Mouse (Mus musculus): ENCODE measurements around the gene Mospd2.

Gene Mospd2

DNA sequence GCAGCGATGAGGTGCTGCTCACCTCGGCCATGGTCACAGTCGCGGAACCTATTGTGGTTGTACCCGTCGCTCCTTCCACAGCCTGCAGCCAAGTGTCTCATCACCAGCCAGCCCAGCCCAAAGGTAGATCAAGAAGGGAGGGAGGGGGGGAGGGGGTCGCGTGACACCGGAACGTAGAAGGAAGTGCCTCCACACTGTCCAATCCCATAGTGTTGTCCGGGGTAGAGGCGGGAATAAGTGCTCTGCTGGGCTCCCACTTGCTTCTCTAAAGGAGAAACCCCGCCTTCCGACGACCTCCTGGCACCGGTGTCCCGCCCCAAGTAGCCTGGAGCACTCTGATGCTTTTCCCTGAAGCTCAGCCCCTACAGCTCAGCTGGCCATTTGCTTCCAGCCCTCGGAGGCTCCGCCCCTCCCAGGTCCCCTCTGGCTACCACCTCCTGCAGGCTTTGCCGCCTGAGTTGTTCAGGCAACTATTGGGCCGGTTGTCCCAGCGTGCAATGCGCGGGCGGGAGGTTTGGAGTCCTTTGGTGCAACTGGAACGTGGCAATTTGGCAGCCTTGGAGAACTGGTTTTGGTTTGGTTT, at the start of gene Mospd2, which contains the start of gene Fancb:
Gene Mospd2 (minus strand): TSS at position 183 of the 583 bp plus-strand sequence.
Gene Fancb (plus strand): TSS at position 400 of the 583 bp plus-strand sequence.
- DNase-seq (ENCODE audit: low spot score): peak; percentile 67

DNA sequence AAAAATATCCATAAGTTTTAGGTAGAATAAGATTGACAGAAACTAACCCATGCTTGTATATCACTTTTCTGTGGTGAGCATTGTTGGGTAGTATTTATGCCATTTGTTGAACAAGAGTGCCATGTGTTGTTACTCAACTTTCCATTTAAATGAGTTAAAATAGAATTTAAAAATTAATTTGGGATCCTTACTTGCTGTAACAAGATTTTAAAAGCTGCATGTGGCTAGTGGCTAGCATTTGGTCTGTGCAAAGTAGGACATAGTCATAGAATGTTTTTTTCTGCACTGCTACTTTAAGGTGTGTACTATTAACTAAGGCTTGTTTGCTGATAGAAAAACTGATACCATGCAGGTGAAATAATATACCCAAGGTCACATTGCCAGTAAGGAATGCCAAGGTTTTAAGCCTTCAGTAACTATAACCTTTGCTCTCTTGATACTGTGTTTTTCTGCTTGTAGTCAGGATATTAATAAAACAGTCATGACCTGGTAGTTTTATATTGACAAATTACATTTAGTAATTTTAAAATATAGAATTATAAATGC, 24.7 kb upstream of the Mospd2 start, which contains the start of gene Gm17604:
Gene Gm17604 (minus strand): TSS at position 51 of the 546 bp plus-strand sequence.
- no peak for DNase-seq (ENCODE audit: low spot score)

DNA sequence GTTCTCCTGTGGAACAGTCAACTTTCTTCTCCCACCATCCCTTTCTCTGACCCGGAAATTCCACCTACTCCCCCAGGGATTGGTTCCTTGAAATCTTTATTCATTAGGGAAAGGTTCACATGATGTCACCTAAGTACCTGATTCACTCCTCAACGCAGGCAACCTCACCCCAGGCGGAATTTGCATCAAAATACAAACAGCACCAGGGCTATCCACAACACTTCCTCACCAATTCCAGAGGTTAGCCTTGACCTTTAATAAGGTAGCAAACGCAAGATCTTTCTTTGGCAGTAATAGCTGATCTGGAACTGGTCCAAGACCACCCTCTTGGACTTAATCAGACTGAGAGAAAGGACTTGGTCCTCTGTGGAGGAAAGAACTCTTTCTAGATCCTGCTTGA, 23.0 kb upstream of the Mospd2 start:
- DNase-seq (ENCODE audit: low spot score): no peak

DNA sequence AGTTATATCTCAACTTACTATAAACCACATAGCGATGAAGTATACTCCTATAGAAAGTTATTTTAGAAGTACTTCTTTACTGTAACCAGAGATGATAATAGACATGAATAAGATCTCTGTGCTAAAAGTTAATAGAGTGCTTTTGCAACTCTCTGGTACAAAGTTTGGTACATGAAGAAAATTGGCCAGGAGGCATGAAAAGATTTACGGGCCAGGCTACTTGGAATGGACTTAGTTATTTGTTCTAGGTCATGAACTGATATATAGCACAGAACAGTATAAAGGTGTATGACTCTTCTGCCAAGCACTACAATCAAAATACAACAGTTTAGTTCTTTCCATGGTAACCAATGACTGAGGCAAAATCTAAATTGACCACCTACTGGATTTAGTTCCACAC, 1.3 kb downstream of the Mospd2 start:
- DNase-seq (ENCODE audit: low spot score): no peak

DNA sequence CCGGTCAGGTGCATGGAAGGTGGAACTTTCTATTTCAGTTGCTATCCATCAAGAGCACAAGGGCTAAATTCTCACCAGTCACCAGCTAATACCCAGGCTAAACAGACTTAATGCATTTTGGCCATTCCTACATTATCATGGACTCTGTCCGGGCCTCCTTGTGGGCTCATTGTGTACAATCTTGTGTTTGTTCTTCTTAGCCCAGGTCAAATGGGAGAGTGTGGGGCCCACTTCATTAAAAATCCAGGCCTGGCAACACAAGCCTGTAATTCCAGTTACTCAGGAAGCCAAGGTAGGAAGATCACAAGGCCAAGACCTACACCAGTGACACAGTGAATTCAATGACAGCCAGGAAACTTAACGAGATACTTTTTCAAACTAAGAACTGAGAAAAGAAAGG, 9.0 kb downstream of the Mospd2 start:
- DNase-seq (ENCODE audit: low spot score): no peak

DNA sequence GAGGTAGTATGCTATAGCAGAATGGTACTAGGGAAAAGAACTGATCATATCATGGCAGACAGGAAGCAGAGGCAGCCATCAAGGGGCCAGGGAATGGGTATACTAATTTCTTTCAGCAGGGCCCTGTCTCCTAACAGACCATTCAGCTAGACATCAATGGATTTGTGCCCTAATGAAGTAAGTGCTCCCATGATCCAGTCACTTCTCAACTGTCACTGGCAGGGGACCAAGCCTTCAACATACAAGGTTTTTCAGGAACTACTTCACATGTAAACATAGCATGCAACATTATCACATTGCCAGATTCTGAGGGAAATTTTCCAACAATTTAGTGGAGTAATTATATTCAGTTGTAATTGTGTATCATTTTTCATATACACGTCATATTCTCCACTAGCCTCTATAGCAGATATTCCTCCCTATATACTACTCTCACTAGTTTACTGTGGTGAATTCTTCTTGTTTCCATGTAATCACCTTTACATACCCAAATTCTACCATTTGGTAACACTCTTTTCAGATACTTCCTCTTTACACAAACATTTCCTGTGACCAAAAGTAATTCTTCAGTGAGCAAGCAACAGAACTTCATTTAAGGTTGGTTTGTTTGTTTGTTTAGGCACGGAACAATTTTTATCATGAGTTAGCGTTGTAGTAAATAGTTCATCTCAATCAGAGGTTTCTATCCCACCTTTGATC, 14.3 kb downstream of the Mospd2 start:
- DNase-seq (ENCODE audit: low spot score): no peak

DNA sequence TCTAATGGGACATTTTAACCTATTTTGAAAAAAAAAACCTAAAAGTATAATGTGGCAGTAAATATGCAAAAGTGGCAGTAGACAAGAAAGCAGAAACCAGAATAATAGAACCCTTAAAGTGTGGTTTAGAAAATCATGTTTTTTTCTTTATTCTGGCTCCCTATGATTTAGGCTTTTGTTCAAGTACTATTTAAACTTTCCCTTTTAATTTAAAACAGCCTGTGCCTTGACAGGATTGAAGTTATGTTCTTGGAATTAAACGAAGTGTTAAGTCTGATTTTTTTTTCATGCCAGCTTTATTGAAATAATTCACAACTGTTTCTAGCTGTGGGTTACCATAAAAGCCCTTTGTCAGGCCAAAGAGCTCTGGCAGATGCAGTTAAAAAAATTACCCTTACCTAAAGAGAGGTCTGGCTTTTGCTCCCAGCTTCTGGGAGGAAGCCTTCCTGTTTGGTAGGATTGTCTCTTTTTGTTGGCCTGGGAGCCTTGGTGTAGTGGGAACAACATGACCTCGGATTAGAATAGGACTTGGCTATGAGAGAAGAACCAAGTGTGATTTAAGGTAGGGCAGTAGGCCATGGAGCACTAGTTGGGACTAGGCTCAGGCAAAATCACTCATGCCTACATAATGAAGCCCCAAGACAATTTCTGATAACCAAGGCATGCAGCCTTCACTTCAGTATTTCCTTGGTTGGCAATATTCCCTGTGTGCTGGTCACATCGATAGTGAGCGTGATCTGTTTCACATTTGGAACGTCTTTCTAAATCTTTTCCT, 27.4 kb downstream of the Mospd2 start:
- DNase-seq (ENCODE audit: low spot score): no peak

DNA sequence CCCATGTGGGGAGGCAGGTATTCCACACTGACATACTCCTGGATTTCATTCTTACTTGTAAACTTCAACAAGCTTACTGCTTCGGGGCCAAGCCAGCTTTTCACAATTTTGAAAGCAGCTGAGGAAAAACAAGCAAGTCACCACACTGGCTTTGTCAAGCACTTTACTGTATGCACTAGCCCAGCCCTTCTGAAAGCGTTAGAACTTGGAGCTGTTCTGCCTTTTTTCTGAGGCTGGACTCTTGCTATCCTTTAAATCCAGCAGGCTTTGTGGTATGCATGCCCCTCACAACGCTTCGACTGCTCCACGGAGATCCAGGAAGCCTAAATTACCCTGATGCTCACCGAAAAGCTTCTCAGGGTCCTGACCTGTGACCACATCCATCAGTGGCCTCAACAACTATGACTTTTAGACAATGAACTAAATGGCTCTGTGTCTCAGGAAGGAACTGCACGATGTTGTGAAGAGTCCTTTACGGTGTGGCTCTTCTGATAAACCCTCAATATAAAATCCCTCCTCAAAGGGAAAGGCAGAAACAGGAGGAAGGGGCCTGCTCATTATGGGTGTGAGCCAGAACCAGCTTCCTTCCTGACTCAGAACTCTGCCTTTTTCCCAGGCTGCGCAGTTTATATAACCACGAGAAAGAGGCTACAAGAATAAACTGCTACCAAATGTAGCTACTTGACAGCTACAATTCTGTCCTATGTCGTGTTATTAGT, 28.2 kb downstream of the Mospd2 start:
- DNase-seq (ENCODE audit: low spot score): no peak

DNA sequence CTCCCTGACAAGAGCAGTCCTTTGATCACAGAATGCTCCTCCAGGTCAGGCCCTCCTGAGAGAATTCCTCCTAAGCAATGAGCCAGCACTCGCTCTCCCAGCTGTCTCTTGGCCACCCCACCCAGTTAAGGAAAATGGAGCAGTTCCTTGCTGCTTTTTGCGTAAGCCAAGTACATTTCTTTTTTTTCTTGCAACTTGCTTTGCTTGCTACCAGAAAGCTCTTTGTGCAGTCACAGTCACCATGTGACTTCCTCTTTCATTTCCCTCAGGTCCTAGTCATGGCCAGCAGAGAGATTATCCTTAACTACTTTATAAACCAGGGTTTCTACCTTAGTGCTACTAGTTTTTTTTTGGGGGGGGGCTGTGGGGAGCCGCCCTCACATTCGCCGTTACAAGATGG, 38.6 kb downstream of the Mospd2 start:
- no peak for DNase-seq (ENCODE audit: low spot score)

DNA sequence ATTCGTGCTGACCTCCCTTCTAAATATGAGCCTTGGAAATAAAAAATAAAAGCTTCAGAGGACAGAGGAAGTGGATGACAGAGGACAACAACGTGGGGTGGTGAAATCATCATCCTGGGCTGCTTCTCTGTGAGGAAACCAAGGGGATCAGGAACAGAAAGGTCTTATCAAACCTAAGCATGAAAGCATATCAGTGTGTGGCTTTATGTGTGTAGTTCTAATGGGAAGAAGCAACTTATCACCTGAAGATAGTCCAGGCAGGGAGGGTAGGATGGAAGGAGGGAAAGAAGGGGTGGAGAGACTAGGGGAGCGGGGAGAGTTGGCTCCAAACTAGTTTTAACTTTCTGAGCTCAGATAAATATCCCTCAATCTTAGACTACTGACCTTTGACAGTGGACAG, 67.2 kb downstream of the Mospd2 start:
- DNase-seq (ENCODE audit: low spot score): no peak

DNA sequence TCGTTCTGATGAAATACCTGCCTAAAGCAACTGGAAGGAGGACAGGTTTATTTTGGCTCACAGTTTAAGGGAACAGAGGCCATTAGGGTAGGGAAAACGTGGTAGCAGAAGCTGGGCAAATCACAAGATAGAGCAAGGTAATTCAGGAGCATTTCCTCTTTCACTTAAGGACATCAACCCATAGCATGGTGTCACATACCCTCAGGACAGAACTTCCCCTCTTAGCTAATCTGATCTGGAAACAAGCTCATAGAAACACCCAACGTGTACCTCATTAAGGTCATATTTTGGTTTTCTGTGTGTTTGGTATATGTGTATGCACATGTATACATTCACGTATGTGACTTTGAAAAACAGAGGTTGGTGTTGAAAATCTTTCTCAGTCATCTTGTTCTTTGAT, 68.0 kb downstream of the Mospd2 start:
- no peak for DNase-seq (ENCODE audit: low spot score)

DNA sequence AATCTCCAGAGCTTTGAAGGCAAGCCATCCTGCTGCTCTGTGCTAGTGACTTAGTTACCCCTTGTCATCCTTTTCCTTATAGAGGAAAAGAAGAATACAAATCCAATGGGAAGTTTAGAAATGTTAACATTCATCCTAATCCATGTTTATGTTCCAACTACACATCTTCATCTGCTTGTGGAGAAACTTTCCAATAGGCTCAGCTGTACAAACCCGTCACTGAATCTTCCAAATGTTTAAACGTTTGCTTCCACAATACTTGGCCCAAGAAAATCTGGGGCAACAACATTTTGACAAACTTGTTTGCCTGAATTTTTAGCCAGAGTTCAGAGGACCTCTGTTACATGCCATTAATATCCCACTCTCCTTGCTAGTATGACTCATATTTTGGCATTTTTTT, 78.3 kb downstream of the Mospd2 start:
- no peak for DNase-seq (ENCODE audit: low spot score)

DNA sequence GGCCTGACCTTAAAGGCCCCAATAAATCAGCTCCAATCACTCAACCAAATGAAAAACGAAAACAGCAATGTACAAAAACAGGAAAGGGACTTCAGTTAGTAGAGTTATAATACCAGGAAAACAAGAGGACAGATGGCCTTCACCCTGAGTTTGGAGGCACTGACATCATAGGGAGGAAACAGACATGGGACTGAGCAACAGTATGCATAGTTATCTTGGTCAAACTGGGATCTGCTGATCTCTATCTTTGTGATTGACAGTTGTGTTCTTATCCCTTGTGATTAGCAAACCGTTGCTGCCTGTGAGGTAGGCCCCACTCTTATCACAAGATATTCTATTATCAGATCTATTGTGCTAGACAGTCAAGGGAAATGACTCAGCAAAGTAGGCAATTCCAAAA, 80.4 kb downstream of the Mospd2 start:
- DNase-seq (ENCODE audit: low spot score): no peak

DNA sequence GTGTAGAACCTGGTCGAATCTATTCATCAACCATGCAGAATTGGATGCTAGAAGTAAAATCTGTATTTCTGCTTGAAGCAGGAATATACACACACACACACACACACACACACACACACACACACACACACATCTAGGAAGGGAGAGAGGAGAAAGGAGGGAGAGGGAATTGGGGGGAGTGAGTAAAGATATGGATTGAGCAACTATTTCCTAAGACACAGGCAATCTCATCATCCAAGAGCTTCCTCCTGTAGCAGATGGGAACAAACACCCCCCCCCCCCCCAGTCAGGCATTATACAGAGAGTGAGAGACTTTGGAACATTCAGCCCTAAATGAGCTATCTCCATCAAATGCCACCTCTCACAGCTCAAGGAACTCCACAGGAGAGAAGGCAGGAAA, 93.9 kb downstream of the Mospd2 start:
- DNase-seq (ENCODE audit: low spot score): no peak

Measured in spleen, adult 12 weeks (tissue).